Mouse (Mus musculus): Measurements from ENCODE around the gene Tle3.

- TF ChIP-seq CTCF (IDR thresholded peaks at IDR 0.05; ENCODE audit: borderline replicate concordance, insufficient read depth, low read length) (no peak), POLR2A (IDR thresholded peaks at IDR 0.05; ENCODE audit: low read depth, low read length) (no peak)
Measured at GRCm38 (mm10) chr9:61434062-61434461, 61.9 kb downstream of the Tle3 start.

Data from embryonic fibroblast, embryonic 13.5 days (primary cell).